Mouse (Mus musculus): ENCODE measurements around the gene Aldh3a2. TPM values are rescaled to one million over a fixed set of nuclear protein-coding genes. Genes with fewer than 3 reads are reported as not detected.
A peak's percentile ranks its signal among the peaks of the same experiment; 100 is the strongest.
"Not testable (repeated sequence)": the region's sequence is repeated elsewhere in the genome, so short reads cannot be mapped to it uniquely, and the experiment has no call there.

The Aldh3a2 gene
- polyA plus RNA-seq, 1 experiment from 2014 or later: 49.7 TPM

- TF ChIP-seq CTCF (IDR thresholded peaks at IDR 0.05): no peak
- POLR2A ChIA-PET: interaction anchor here (0.8 to 1.2 kb wide), 2 partner anchors 19 to 88 kb away, joined by 3 to 6 read pairs; no protein-coding TSS in a partner anchor
- peak; percentile 98 for ATAC-seq
- in situ Hi-C loops (cut with MboI; ENCODE audit: low pct_unique_long_range_greater_than_20kb): no loop called here
- DNase-seq (ENCODE audit: low read depth, low spot score): peak; percentile 96
- CTCF ChIA-PET: interaction anchor here (1.0 to 1.1 kb wide), 2 partner anchors 18 to 57 kb away, joined by 3 read pairs; no protein-coding TSS in a partner anchor
- H3K27me3 ChIP-seq: peaks cover 5% of the 10 kb centered on the region
Measured at GRCm38 (mm10) chr11:61174821-61175658, 92.2 kb downstream of the Aldh3a2 start, which contains the start of gene Usp22. Gene Usp22, minus strand, starts transcription at chr11:61175055.

DNA sequence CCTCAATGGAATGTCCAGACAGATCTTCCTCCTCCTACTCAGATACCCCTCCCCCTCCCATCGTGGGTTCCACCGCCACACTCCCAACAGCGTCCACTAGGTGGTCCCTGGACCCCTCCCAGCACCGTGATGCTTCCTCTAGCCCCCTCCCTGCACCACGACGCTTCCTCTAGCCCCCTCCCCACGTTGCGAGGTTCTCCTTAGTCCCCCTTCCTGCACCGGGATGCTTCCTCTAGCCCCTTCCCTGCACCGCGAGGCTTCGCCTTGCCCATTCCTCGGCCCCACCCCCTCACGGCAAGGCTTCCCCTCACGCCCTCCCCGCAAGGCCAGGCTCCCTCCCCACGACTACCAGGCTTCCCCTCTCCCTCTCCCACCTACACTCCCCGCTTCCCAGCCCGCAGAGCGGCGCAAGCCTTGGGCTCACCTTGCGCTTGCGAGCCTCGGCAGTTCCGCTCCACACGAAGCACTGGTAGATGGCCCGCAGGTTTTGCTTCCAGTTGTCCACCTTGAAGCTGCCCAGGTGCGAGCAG lies 92.9 kb downstream of the Aldh3a2 start:
- in situ Hi-C loops (cut with MboI; ENCODE audit: low pct_unique_long_range_greater_than_20kb): no loop called here

DNA sequence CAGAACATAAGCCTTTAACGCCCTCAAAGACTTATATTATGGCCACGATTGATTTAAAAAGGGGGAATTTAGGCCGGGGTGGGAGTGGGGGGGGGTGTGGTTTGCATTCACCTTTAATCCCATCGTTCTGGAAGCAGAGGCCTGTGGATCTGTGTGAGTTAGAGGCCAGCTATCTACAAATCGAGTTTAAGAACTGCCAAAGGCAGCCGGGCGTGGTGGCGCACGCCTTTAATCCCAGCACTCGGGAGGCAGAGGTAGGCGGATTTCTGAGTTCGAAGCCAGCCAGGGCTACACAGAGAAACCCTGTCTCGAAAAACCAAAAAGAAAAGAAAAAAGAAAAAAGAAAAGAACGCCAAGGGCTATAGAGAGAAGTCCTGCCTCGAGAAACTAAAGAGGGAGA lies 93.8 kb downstream of the Aldh3a2 start:
- POLR2A ChIA-PET: interaction anchor here (0.7 kb wide), 1 partner anchor 211 kb away, joined by 4 read pairs; no protein-coding TSS in a partner anchor
- CTCF ChIA-PET; DNase-seq (ENCODE audit: low read depth, low spot score); H3K27me3 ChIP-seq; ATAC-seq; in situ Hi-C loops (cut with MboI; ENCODE audit: low pct_unique_long_range_greater_than_20kb): not testable (repeated sequence)

More for the DNA sequence above, 92.9 kb downstream of the Aldh3a2 start:
- peaks cover 5% of the 10 kb centered on the region for H3K27me3 ChIP-seq
- ATAC-seq (peak; percentile 19), DNase-seq (ENCODE audit: low read depth, low spot score) (no peak)
- ChIA-PET POLR2A (interaction anchor here (0.8 kb wide), 1 partner anchor 89 kb away, joined by 6 read pairs; no protein-coding TSS in a partner anchor), CTCF (no interaction called here)
- no peak for TF ChIP-seq CTCF (IDR thresholded peaks at IDR 0.05)

Other genes with a start within 250 kb of the Aldh3a2 start
- not detected for gene Kcnj12, start 244.9 kb downstream of the Aldh3a2 start, polyA plus RNA-seq (2021)
- not detected for gene Tnfrsf13b, start 140.7 kb downstream of the Aldh3a2 start, polyA plus RNA-seq (2021)
- gene Usp22, start 92.4 kb downstream of the Aldh3a2 start, polyA plus RNA-seq (2021): 87.8 TPM
- gene Aldh3a1, start 59.9 kb downstream of the Aldh3a2 start, polyA plus RNA-seq (2021): not detected
- gene Slc47a2, start 75.4 kb upstream of the Aldh3a2 start, polyA plus RNA-seq (2021): not detected
- gene Slc47a1, start 110.9 kb upstream of the Aldh3a2 start, polyA plus RNA-seq (2021): 0.09 TPM
- not detected for gene Rnf112, start 186.7 kb upstream of the Aldh3a2 start, polyA plus RNA-seq (2021)
- not detected for gene Mfap4, start 218.0 kb upstream of the Aldh3a2 start, polyA plus RNA-seq (2021)
- gene Mapk7, start 226.9 kb upstream of the Aldh3a2 start, polyA plus RNA-seq (2021): 30.1 TPM
- 100 TPM for gene B9d1, start 237.7 kb upstream of the Aldh3a2 start, polyA plus RNA-seq (2021)